Mouse (Mus musculus): ENCODE data around the gene Pld5. TPM values are rescaled to one million over a fixed set of nuclear protein-coding genes. Genes with fewer than 3 reads are reported as not detected.

Gene Pld5
- 5.9 and 6.8 TPM in 2 replicates for polyA plus RNA-seq (2015; fragmentation: Nextera tagmentation; extraction: Ambion mirVana)

GRCm38 (mm10) chr1:176274667-176275610 lies at the start of gene Pld5:
Gene Pld5 (minus strand): TSS chr1:176275312.
- Histone ChIP-seq H3K9ac (peak within 1 kb of the TSS; percentile 54), H3K27ac (replicated peaks) (peak within 1 kb of the TSS; percentile 58), H3K4me3 (peak within 1 kb of the TSS; percentile 51), H3K9me3 (no peaks in the 10 kb centered on the region), H3K36me3 (no peaks in the 10 kb centered on the region), H3K27me3 (no peaks in the 10 kb centered on the region), H3K4me1 (replicated peaks) (peaks cover 20% of the 10 kb centered on the region), H3K4me2 (peak within 1 kb of the TSS; percentile 76)
- under 1% methylated on average over 67 of the region's 86 CpGs for WGBS
- peak; percentile 92 for ATAC-seq (ENCODE audit: low FRiP score, low read depth)

- H3K9ac ChIP-seq, result no peak overlapping the region
- H3K4me3 ChIP-seq, result no peak overlapping the region
- H3K4me2 ChIP-seq, result no peak overlapping the region
- H3K4me1 ChIP-seq (replicated peaks), result no peaks in the 10 kb centered on the region
- WGBS, result 82% methylated on average over 2 of the region's 2 CpGs
- no peak for ATAC-seq (ENCODE audit: low FRiP score, low read depth)
- H3K27me3 ChIP-seq, result no peaks in the 10 kb centered on the region
- no peaks in the 10 kb centered on the region for H3K36me3 ChIP-seq
- H3K9me3 ChIP-seq, result no peaks in the 10 kb centered on the region
- no peak overlapping the region for H3K27ac ChIP-seq (replicated peaks)
Measured at GRCm38 (mm10) chr1:176315063-176315462, 40.0 kb upstream of the Pld5 start.

GRCm38 (mm10) chr1:176310174-176310573 lies 35.1 kb upstream of the Pld5 start:
- H3K9ac ChIP-seq, result no peak overlapping the region
- H3K9me3 ChIP-seq, result no peaks in the 10 kb centered on the region
- no peaks in the 10 kb centered on the region for H3K36me3 ChIP-seq
- H3K4me1 ChIP-seq (replicated peaks), result no peaks in the 10 kb centered on the region
- WGBS, result 88% methylated on average over 3 of the region's 3 CpGs
- no peak overlapping the region for H3K4me2 ChIP-seq
- no peak overlapping the region for H3K4me3 ChIP-seq
- no peak for ATAC-seq (ENCODE audit: low FRiP score, low read depth)
- no peaks in the 10 kb centered on the region for H3K27me3 ChIP-seq
- no peak overlapping the region for H3K27ac ChIP-seq (replicated peaks)

- Histone ChIP-seq H3K9ac (no peak overlapping the region), H3K9me3 (no peaks in the 10 kb centered on the region), H3K4me1 (replicated peaks) (no peaks in the 10 kb centered on the region), H3K27me3 (no peaks in the 10 kb centered on the region), H3K4me3 (no peak overlapping the region), H3K4me2 (no peak overlapping the region), H3K36me3 (no peaks in the 10 kb centered on the region), H3K27ac (replicated peaks) (no peak overlapping the region)
- no peak for ATAC-seq (ENCODE audit: low FRiP score, low read depth)
- WGBS, result 85% methylated on average over 5 of the region's 5 CpGs
Measured at GRCm38 (mm10) chr1:176289396-176289795, 14.3 kb upstream of the Pld5 start.

GRCm38 (mm10) chr1:176275611-176275980 lies 484 bp upstream of the Pld5 start:
- peak overlapping the region; percentile 58 for H3K27ac ChIP-seq (replicated peaks)
- H3K9me3 ChIP-seq, result no peaks in the 10 kb centered on the region
- WGBS, result 9% methylated on average over 11 of the region's 11 CpGs
- peak; percentile 52 for ATAC-seq (ENCODE audit: low FRiP score, low read depth)
- H3K36me3 ChIP-seq, result no peaks in the 10 kb centered on the region
- H3K4me2 ChIP-seq, result peak overlapping the region; percentile 76
- H3K4me3 ChIP-seq, result peak overlapping the region; percentile 51
- peaks cover 20% of the 10 kb centered on the region for H3K4me1 ChIP-seq (replicated peaks)
- peak overlapping the region; percentile 54 for H3K9ac ChIP-seq
- H3K27me3 ChIP-seq, result no peaks in the 10 kb centered on the region

- no peaks in the 10 kb centered on the region for H3K36me3 ChIP-seq
- no peaks in the 10 kb centered on the region for H3K27me3 ChIP-seq
- peak overlapping the region; percentile 13 for H3K4me2 ChIP-seq
- peaks cover 14% of the 10 kb centered on the region; the same call in 1 of the 2 replicates for H3K4me1 ChIP-seq (replicated peaks)
- no peak for ATAC-seq (ENCODE audit: low FRiP score, low read depth)
- H3K4me3 ChIP-seq, result no peak overlapping the region
- 34% methylated on average over 5 of the region's 5 CpGs for WGBS
- H3K9ac ChIP-seq, result no peak overlapping the region
- H3K9me3 ChIP-seq, result no peaks in the 10 kb centered on the region
- H3K27ac ChIP-seq (replicated peaks), result peak overlapping the region; percentile 45
Measured at GRCm38 (mm10) chr1:176248717-176249030, 26.4 kb downstream of the Pld5 start.

- Histone ChIP-seq H3K27me3 (no peaks in the 10 kb centered on the region), H3K4me1 (replicated peaks) (peaks cover 14% of the 10 kb centered on the region; the same call in 1 of the 2 replicates), H3K4me3 (no peak overlapping the region), H3K27ac (replicated peaks) (no peak overlapping the region), H3K9me3 (no peaks in the 10 kb centered on the region), H3K36me3 (no peaks in the 10 kb centered on the region), H3K4me2 (peak overlapping the region; percentile 13), H3K9ac (0 out of 2 replicates have a peak overlapping the region, but pooled peaks have one; percentile 7)
- ATAC-seq (ENCODE audit: low FRiP score, low read depth), result no peak
- WGBS, result 49% methylated on average over 9 of the region's 9 CpGs
Measured at GRCm38 (mm10) chr1:176247885-176248716, 27.0 kb downstream of the Pld5 start.

GRCm38 (mm10) chr1:176239199-176239598 lies 35.9 kb downstream of the Pld5 start:
- ATAC-seq (ENCODE audit: low FRiP score, low read depth), result no peak
- no peaks in the 10 kb centered on the region for H3K27me3 ChIP-seq
- H3K4me1 ChIP-seq (replicated peaks), result no peaks in the 10 kb centered on the region
- H3K9ac ChIP-seq, result no peak overlapping the region
- H3K4me2 ChIP-seq, result no peak overlapping the region
- H3K36me3 ChIP-seq, result 0 out of 2 replicates have a peak, but pooled peaks cover 4% of the 10 kb centered on the region
- H3K9me3 ChIP-seq, result no peaks in the 10 kb centered on the region
- H3K27ac ChIP-seq (replicated peaks), result no peak overlapping the region
- 85% methylated on average over 2 of the region's 2 CpGs for WGBS
- H3K4me3 ChIP-seq, result no peak overlapping the region

- no peak for ATAC-seq (ENCODE audit: low FRiP score, low read depth)
- Histone ChIP-seq H3K4me1 (replicated peaks) (0 out of 2 replicates have a peak, but pooled peaks cover 3% of the 10 kb centered on the region), H3K27ac (replicated peaks) (no peak overlapping the region), H3K36me3 (no peaks in the 10 kb centered on the region), H3K9me3 (no peaks in the 10 kb centered on the region), H3K27me3 (no peaks in the 10 kb centered on the region), H3K4me3 (no peak overlapping the region), H3K9ac (no peak overlapping the region), H3K4me2 (no peak overlapping the region)
- 81% methylated on average over 10 of the region's 10 CpGs for WGBS
Measured at GRCm38 (mm10) chr1:176223794-176224193, 51.3 kb downstream of the Pld5 start.

- no peak overlapping the region for H3K4me3 ChIP-seq
- no peaks in the 10 kb centered on the region for H3K27me3 ChIP-seq
- no peak overlapping the region for H3K9ac ChIP-seq
- 6% methylated on average over 12 of the region's 12 CpGs for whole genome bisulfite sequencing
- no peak overlapping the region for H3K4me2 ChIP-seq
- no peaks in the 10 kb centered on the region for H3K36me3 ChIP-seq
- 0 out of 2 replicates have a peak, but pooled peaks have one; percentile 45 for ATAC-seq (ENCODE audit: low FRiP score, low read depth)
- no peak overlapping the region for H3K27ac ChIP-seq (replicated peaks)
- 0 out of 2 replicates have a peak, but pooled peaks cover 3% of the 10 kb centered on the region for H3K4me1 ChIP-seq (replicated peaks)
- no peaks in the 10 kb centered on the region for H3K9me3 ChIP-seq
Measured at GRCm38 (mm10) chr1:176223196-176223595, 51.9 kb downstream of the Pld5 start.

- H3K4me2 ChIP-seq, result no peak overlapping the region
- no peak overlapping the region for H3K9ac ChIP-seq
- no peaks in the 10 kb centered on the region for H3K27me3 ChIP-seq
- no peaks in the 10 kb centered on the region for H3K36me3 ChIP-seq
- ATAC-seq (ENCODE audit: low FRiP score, low read depth), result no peak
- no peak overlapping the region for H3K4me3 ChIP-seq
- 89% methylated on average over 5 of the region's 5 CpGs for WGBS
- H3K27ac ChIP-seq (replicated peaks), result no peak overlapping the region
- H3K9me3 ChIP-seq, result no peaks in the 10 kb centered on the region
- H3K4me1 ChIP-seq (replicated peaks), result peaks cover 10% of the 10 kb centered on the region
Measured at GRCm38 (mm10) chr1:176218217-176218616, 56.9 kb downstream of the Pld5 start.
